Mouse (Mus musculus) adrenal gland, postnatal 4 days (tissue): Measurements from ENCODE around the gene Mycbp2. TPM values are rescaled to one million over a fixed set of nuclear protein-coding genes. Genes with fewer than 3 reads are reported as not detected.

ENCODE experiments used
- DNase-seq, 2 experiments: peaks; one replicate each; pipeline ENCODE4 v3.0.0; 2021 to 2022; ENCODE audit warnings: low spot score in 2 of 2, mixed read lengths in 2 of 2
- total RNA-seq, 2 experiments: library from RNA; stranded (reverse); gene quantifications; 2 replicates each; pipeline ENCODE4 v1.2.3; 2021

Gene Mycbp2
- total RNA-seq, 2 experiments from 2014 or later, result 45.2 to 51.2 TPM

GRCm38 (mm10) chr14:103077272-103078005 lies 269.2 kb downstream of the Mycbp2 start:
- no peak for DNase-seq

- no peak for DNase-seq
Observed at GRCm38 (mm10) chr14:103075166-103075565, 271.4 kb downstream of the Mycbp2 start.

GRCm38 (mm10) chr14:103073825-103074224 lies 272.8 kb downstream of the Mycbp2 start:
- no peak for DNase-seq

- no peak for DNase-seq
Observed at GRCm38 (mm10) chr14:103072731-103073130, 273.9 kb downstream of the Mycbp2 start.

GRCm38 (mm10) chr14:103071471-103071870 lies 275.1 kb downstream of the Mycbp2 start:
- no peak for DNase-seq

- no peak for DNase-seq
Observed at GRCm38 (mm10) chr14:103070790-103071189, 275.8 kb downstream of the Mycbp2 start.

GRCm38 (mm10) chr14:103069864-103070611 lies 276.6 kb downstream of the Mycbp2 start, which contains the start of gene Cln5:
Cln5 (plus strand) TSS chr14:103070216.
- DNase-seq, result peak; percentile 78 to 93

- DNase-seq, result no peak
Observed at GRCm38 (mm10) chr14:103069465-103069863, 277.1 kb downstream of the Mycbp2 start.

GRCm38 (mm10) chr14:103065294-103066167 lies 281.1 kb downstream of the Mycbp2 start:
- DNase-seq, result peak in 1 of 2 experiments; percentile 17

Other genes with a start within 250 kb of the Mycbp2 start
- 10 to 100 TPM; 93.1 to 98.2 TPM for gene Fbxl3, start 247.2 kb downstream of the Mycbp2 start, total RNA-seq
- gene Scel, start 166.5 kb upstream of the Mycbp2 start, total RNA-seq, result under 1 TPM; 0.17 to 0.50 TPM